Mouse (Mus musculus): ENCODE measurements around the gene Dusp1. TPM values are rescaled to one million over a fixed set of nuclear protein-coding genes. Genes with fewer than 3 reads are reported as not detected.

Gene Dusp1
- total RNA-seq, 2 experiments from 2014 or later: 20.0 to 175 TPM

DNA sequence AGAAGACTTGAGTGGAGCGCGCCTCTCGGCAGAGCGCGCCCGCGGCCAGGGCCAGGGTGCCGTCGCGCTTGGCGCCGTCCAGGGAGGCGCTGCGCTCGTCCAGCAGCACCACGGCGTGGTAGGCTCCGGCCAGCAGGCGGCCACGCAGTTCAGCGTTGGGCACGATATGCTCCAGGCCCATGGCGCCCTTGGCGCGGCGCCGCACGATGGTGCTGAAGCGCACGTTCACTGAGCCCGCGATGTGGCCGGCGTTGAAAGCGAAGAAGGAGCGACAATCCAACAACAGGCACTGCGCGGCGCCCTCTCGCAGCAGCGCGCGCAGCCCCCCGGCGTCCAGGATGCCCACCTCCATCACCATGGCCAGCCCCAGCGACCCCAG is 54.0 kb downstream of the Dusp1 start:
- peak; percentile 59 for ATAC-seq (replicated peaks; ENCODE audit: low FRiP score, poor library complexity, severe bottlenecking)

DNA sequence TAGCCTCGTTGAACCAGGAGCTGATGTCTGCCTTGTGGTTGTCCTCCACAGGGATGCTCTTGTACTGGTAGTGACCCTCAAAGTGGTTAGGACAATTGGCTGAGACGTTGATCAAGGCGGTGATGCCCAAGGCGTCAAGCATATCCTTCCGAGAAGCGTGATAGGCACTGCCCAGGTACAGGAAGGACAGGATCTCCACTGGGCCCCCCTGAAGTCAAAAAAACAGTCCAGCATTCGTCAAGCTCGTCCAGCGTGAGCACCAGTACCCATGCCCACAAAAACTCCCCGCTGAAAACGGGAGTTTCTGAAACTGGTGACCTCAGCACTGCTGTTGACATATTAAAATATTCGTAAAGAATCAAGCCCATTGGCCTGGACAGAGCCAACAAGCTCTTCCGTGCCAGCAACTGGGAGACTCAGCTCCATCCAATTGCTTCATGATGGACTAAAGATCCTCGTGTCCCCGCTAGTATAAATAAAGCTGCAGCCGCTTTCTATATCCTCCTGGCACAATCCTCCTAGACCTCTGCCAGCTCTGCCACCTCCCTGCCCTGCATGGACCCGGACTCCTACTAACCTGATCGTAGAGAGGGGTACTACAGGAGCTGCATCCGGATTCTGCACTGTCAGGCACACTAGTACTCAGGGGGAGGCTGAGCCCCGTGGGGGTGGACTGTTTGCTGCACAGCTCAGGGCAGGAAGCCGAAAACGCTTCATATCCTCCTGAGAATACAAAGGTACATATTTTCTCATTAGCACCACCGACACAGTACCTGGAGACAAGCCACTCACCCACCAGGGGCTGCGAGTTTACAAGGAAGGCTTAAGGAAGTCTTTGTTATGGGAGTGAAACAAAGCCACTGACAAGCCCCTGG is 54.7 kb downstream of the Dusp1 start:
- 0 out of 2 replicates have a peak, but pooled peaks have one; percentile 9 for ATAC-seq (replicated peaks; ENCODE audit: low FRiP score, poor library complexity, severe bottlenecking)

GRCm38 (mm10) chr17:26506031-26506641 is 55.8 kb downstream of the Dusp1 start:
- ATAC-seq (replicated peaks; ENCODE audit: low FRiP score, poor library complexity, severe bottlenecking): no peak

- no peak for ATAC-seq (replicated peaks; ENCODE audit: low FRiP score, poor library complexity, severe bottlenecking)
Observed at GRCm38 (mm10) chr17:26505181-26505581, 56.7 kb downstream of the Dusp1 start.

DNA sequence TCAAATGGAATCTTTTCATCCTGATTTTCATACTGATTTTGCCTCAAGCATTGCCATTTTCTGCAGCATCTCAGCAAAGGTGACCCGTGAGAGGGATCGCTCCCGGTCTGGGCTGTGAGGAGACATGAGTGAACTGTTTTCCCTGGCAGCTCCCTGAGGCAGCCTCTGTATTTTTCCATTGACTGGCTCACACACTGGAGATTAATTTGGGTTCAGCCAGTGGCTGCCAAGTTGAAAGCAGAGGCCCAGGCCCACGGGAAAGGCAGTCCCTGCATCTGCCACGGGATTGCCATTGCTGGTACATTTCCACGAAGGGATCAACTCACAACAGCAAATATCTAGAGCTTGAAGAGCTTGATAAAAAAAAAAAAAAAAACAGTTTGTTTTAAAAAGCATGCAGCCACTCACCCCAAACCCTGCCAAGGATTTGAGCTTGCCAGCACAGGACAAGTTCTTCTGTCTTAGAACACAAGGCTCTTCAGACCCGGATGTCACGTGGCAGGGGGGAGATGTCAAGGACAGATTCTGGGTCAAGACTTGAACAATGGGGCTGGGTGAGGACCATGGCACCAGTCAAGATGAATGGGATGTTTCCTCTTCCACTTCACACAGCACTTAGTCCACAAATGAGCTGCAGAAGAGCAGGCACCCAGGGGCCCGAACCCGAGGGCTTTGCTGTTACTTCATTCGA is 57.8 kb downstream of the Dusp1 start:
- ATAC-seq (replicated peaks; ENCODE audit: low FRiP score, poor library complexity, severe bottlenecking): no peak

- ATAC-seq (replicated peaks; ENCODE audit: low FRiP score, poor library complexity, severe bottlenecking): no peak
Observed at GRCm38 (mm10) chr17:26502808-26503671, 58.9 kb downstream of the Dusp1 start.

- ATAC-seq (replicated peaks; ENCODE audit: low FRiP score, poor library complexity, severe bottlenecking): no peak
Observed at GRCm38 (mm10) chr17:26501826-26502225, 60.1 kb downstream of the Dusp1 start.

GRCm38 (mm10) chr17:26498626-26499025 is 63.3 kb downstream of the Dusp1 start:
- ATAC-seq (replicated peaks; ENCODE audit: low FRiP score, poor library complexity, severe bottlenecking): no peak

- ATAC-seq (replicated peaks; ENCODE audit: low FRiP score, poor library complexity, severe bottlenecking): no peak
Observed at GRCm38 (mm10) chr17:26497416-26497923, 64.5 kb downstream of the Dusp1 start.

- no peak for ATAC-seq (replicated peaks; ENCODE audit: low FRiP score, poor library complexity, severe bottlenecking)
Observed at GRCm38 (mm10) chr17:26494642-26495468, 67.1 kb downstream of the Dusp1 start.

DNA sequence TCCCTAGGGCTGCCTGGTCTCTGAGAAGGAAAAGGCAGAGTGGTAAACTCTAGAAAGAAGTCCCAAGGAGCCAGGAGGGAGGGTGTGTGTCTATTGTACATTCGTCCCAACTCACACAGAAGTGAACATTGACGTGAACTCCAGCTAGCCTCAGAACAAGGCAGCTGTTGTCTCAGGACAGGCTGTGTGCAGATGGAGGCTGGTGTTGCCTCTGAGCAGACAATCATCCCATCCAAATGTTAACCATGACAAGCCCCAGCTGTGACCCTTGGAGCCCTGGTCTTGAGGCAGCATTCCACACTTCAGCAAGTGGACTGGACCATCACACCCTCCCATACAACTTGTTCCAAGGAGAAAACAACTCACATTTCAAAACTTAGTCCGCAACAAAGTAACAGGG is 69.7 kb downstream of the Dusp1 start:
- ATAC-seq (replicated peaks; ENCODE audit: low FRiP score, poor library complexity, severe bottlenecking): 0 out of 2 replicates have a peak, but pooled peaks have one; percentile 27

DNA sequence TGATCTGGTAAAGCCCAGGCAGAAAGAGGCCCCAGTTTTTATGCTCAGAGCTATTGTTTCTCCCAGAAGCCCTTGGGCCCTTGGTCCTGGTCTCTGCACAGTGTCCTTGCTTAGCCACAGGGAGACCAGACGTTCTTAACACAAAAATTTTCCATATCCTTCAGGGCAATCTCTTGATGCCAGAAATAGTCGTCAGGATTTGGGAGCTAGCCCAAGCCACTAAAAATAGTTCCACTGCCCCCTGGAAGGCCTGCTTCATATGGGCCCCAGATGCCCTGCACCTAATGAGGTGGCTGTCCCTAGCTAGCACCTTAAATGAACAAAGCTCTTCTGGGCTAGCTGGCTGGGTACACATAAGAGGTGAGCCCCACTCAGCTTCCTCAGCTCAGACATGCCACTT is 71.0 kb downstream of the Dusp1 start:
- no peak for ATAC-seq (replicated peaks; ENCODE audit: low FRiP score, poor library complexity, severe bottlenecking)

DNA sequence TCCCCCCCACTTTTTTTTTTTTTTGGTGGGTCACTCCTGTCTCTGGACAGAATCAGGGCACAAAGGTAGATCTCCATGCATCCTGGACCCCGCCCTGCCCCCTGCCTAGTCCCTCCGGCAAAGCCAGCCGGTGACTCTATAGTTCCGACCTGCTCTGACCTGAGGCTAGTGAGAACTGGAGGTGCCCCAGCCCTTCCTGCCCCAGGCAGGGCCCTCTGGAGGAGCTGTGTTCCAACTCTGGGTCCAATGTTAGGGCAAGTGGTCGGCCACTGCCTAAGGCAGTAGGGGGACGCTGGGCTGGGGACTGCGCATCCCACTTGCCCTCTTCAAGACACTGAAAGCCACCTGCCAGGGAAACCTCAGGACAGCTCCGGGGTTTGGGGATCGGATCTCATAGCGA is 71.9 kb downstream of the Dusp1 start:
- ATAC-seq (replicated peaks; ENCODE audit: low FRiP score, poor library complexity, severe bottlenecking): 0 out of 2 replicates have a peak, but pooled peaks have one; percentile 21

GRCm38 (mm10) chr17:26488711-26489403 is 73.1 kb downstream of the Dusp1 start:
- ATAC-seq (replicated peaks; ENCODE audit: low FRiP score, poor library complexity, severe bottlenecking): no peak

DNA sequence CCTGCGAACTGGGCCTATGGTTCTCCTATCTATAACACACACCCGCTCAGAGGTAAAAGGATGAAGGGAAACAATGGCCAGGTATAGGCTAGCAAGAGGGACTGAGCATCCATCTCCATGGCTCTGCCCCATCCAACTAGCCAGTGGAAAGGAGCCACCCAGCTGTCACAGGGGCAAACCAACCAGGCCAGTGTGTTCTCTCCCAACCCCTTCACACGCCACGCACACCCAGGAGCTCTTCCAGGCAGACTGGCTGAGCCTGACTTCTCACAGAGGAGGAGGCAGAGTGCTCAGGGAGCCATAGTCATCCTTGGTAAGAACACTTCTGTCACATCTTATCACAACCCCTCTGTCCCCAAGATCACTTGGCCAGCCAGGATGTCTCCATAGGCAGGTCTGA is 74.0 kb downstream of the Dusp1 start:
- ATAC-seq (replicated peaks; ENCODE audit: low FRiP score, poor library complexity, severe bottlenecking): no peak

DNA sequence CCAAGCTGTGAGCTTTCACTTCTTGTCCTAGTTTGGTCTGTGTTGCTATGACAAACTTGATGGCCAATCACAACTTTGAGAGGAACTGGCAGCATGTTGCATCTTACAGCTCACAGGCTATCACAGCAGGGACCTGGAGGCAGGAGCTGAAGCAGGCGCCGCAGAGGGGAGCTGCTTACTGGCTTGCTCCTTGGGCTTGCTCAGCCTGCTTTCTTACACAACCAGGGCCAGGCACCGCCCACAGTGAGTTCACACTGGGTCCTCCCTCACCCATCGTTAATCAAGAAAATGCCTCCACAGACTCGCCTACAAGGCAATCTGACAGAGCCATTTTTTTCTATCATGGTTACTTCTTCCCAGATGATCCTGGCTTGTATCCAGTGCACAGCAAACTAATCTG is 74.7 kb downstream of the Dusp1 start:
- no peak for ATAC-seq (replicated peaks; ENCODE audit: low FRiP score, poor library complexity, severe bottlenecking)

- ATAC-seq (replicated peaks; ENCODE audit: low FRiP score, poor library complexity, severe bottlenecking): no peak
Observed at GRCm38 (mm10) chr17:26484626-26485421, 77.1 kb downstream of the Dusp1 start.

All from erythroid progenitor cell, adult 5-6 weeks (primary cell).